Mouse (Mus musculus) cortical plate, adult 2 months (tissue): Measurements from ENCODE around the gene Pde10a.

Experiments used
- CTCF ChIP-seq: fragments of 200-500 bp; IDR thresholded peaks from 2 replicates; pipeline ENCODE4 v1.5.1; 2011; ENCODE audit warnings: mild to moderate bottlenecking, control low read depth, low read length; ENCODE audit not compliant: insufficient read depth; ENCODE audit errors: extremely low read depth
- POLR2A ChIP-seq: fragments of 200-500 bp; IDR thresholded peaks from 2 replicates; pipeline ENCODE4 v1.6.1; 2011; ENCODE audit warnings: mild to moderate bottlenecking, low read length, control low read depth; ENCODE audit not compliant: insufficient read depth; ENCODE audit errors: extremely low read depth

DNA sequence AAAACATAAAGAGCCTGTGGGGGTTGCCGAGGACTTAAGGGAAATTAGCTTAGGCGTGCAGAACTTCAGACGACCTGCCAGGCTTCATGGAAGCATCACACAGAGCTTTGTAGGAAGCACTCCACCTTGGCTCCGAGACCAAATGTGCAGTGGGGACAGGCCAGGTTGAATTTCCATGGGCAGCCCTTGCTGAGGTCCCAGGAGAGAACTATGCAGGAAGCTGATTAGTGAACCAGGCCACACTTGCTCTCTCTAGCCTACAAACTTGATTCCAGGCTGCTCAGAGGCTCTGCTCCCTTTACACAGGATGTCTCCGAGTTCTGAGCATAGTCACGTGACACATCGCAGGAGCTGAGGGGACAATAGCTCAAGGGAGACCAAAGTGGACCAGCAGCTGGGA lies 175.9 kb downstream of the Pde10a start:
- TF ChIP-seq CTCF = no peak
- TF ChIP-seq POLR2A = no peak
